Mouse (Mus musculus) ES-E14 (cell line): ENCODE measurements around the gene Mcm9. TPM values are rescaled to one million over a fixed set of nuclear protein-coding genes. Genes with fewer than 3 reads are reported as not detected.

ENCODE experiments used
- DNase-seq: peaks from one replicate; pipeline ENCODE4 v3.0.0-alpha.2; 2013; ENCODE audit warnings: low read depth, low spot score
- H3K27ac ChIP-seq: 2 replicates; pipeline ENCODE4 v1.5.1; 2012; ENCODE audit warnings: low read depth, mild to moderate bottlenecking, low read length, moderate library complexity, mixed read lengths; ENCODE audit not compliant: poor library complexity, insufficient read depth, severe bottlenecking
- H3K36me3 ChIP-seq: 2 replicates; pipeline ENCODE4 v1.6.1; 2012; ENCODE audit warnings: mild to moderate bottlenecking, low read length, moderate library complexity, mixed read lengths; ENCODE audit not compliant: control insufficient read depth, poor library complexity, insufficient read depth, severe bottlenecking
- H3K4me1 ChIP-seq, 2 experiments: fragments of 150-350 bp in 1 of 2; sonication (generic) in 1 of 2; 2 replicates each; pipeline ENCODE4 v1.6.1; 2012; ENCODE audit warnings: low read length in 2 of 2, mild to moderate bottlenecking in 1 of 2, mixed read lengths in 1 of 2; ENCODE audit not compliant: control insufficient read depth in 2 of 2, insufficient read depth in 2 of 2, poor library complexity in 1 of 2
- H3K4me3 ChIP-seq, 2 experiments: fragments of 150-350 bp in 1 of 2; sonication (generic) in 1 of 2; 2 replicates each; pipeline ENCODE4 v1.5.1; 2012; ENCODE audit warnings: low read length in 2 of 2, low read depth in 1 of 2, mild to moderate bottlenecking in 1 of 2, mixed read lengths in 1 of 2; ENCODE audit not compliant: insufficient read depth in 1 of 2, poor library complexity in 1 of 2, severe bottlenecking in 1 of 2
- H3K9ac ChIP-seq: 2 replicates; pipeline ENCODE4 v1.6.1; 2012; ENCODE audit warnings: low read depth, mild to moderate bottlenecking, low read length, mixed read lengths; ENCODE audit not compliant: poor library complexity, insufficient read depth, severe bottlenecking
- H3K9me3 ChIP-seq: fragments of 150-350 bp; sonication (generic); 2 replicates; pipeline ENCODE4 v1.6.1; 2012; ENCODE audit warnings: low read depth, mild to moderate bottlenecking, low read length; ENCODE audit not compliant: control insufficient read depth, insufficient read depth
- CHD2 ChIP-seq: IDR thresholded peaks from 2 replicates; pipeline ENCODE4 v1.6.1; 2014; ENCODE audit warnings: mild to moderate bottlenecking, low read depth, low read length, inconsistent platforms
- HCFC1 ChIP-seq: IDR thresholded peaks from 2 replicates; pipeline ENCODE4 v1.6.1; 2012; ENCODE audit warnings: low read length, inconsistent platforms, borderline replicate concordance; ENCODE audit not compliant: insufficient read depth
- MAFK ChIP-seq: IDR thresholded peaks from 2 replicates; pipeline ENCODE4 v1.6.1; 2014; ENCODE audit warnings: mild to moderate bottlenecking, low read depth, low read length, inconsistent platforms; ENCODE audit not compliant: insufficient read depth
- ZC3H11A ChIP-seq: IDR thresholded peaks from 2 replicates; pipeline ENCODE4 v1.6.1; 2012; ENCODE audit warnings: low read depth, mild to moderate bottlenecking, inconsistent platforms, low read length, borderline replicate concordance
- ZNF384 ChIP-seq: IDR thresholded peaks from 2 replicates; pipeline ENCODE4 v1.6.1; 2012; ENCODE audit warnings: low read depth, low read length, inconsistent platforms
- in situ Hi-C, 2 experiments: fragments of 600-800 bp; cut with MboI; formaldehyde crosslinking; loops; one replicate each; pipeline ENCODE4 v1.15.1; 2025; ENCODE audit warnings: low sequenced_read_pairs in 2 of 2, inconsistent platforms in 1 of 2; ENCODE audit not compliant: unreplicated experiment in 2 of 2
- total RNA-seq: library from RNA; depleted of rRNA; stranded (reverse); fragments of 300-350 nt; gene quantifications from 2 replicates; pipeline ENCODE4 v1.2.3, GENCODE M21; 2012

Gene Mcm9
- total RNA-seq, 1 experiment, result 14.9 TPM

DNA sequence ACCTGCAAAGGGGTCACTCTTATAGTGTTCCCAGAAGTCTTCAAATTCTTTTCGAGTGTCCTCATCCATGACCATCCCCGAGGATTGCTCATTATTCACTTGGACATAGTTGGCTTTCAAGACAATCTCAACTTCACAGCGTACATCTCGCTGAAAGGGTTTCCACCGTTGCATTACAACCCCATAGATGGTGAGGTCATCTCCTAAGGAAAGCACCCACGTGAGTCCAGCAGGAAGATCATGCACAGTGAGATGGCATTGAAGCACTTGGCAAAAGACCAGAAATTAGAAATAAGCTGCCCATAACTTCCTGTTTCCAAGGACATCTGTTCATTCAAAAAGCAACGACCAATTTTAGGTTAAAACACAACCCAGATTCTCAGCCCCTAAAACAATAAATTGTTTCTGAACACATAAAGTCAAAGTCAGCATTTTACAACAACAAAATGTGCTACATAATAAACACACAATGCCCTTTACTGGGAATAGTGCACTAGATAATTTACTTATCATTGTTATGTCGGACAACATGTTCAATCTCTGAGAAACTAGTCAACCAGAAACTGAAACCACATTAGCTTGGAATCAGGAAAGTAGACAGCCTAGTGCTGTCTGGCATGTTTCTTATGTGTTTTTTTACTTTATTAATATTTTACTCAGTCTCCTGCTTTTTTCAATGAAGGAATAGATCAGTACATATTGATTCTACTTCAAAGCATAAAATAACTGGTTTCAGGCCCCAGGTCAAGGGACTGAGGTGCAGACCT is 14.2 kb downstream of the Mcm9 start:
- no peak overlapping the region for H3K9ac ChIP-seq
- no peak for DNase-seq
- no peak overlapping the region for H3K27ac ChIP-seq
- H3K36me3 ChIP-seq, result peaks cover 12% of the 10 kb centered on the region
- no peak overlapping the region for H3K4me3 ChIP-seq
- no peaks in the 10 kb centered on the region for H3K9me3 ChIP-seq
- TF ChIP-seq ZNF384, result no peak
- TF ChIP-seq HCFC1, result no peak
- no peak for TF ChIP-seq CHD2
- TF ChIP-seq ZC3H11A, result no peak
- TF ChIP-seq MAFK, result no peak
- no peaks in the 10 kb centered on the region for H3K4me1 ChIP-seq
- in situ Hi-C loops, result no loop called here

DNA sequence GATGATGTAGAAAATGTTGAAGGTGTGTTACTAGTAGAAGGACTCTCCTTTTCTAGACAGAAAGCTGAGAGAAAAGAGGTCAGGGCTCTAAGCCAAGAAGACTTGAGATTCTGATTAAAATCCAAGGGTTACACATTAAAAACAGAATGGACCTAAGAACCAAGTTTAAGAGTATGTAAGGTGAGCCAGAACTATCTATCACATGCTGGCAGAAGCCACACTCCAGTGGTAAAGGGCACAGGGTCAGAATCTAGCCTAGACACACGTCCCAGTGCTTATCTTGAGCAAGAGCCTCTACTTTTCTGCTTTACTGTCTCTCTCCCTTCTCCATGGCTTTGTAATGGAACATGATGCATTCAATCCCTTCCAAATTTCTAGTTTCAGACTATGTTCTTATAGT is 16.3 kb downstream of the Mcm9 start:
- Histone ChIP-seq H3K27ac (no peak overlapping the region), H3K4me1 (no peaks in the 10 kb centered on the region), H3K9me3 (no peaks in the 10 kb centered on the region), H3K4me3 (no peak overlapping the region), H3K36me3 (peaks cover 18% of the 10 kb centered on the region), H3K9ac (no peak overlapping the region)
- TF ChIP-seq ZNF384, result no peak
- TF ChIP-seq HCFC1, result no peak
- TF ChIP-seq ZC3H11A, result no peak
- no peak for TF ChIP-seq CHD2
- TF ChIP-seq MAFK, result no peak
- DNase-seq, result no peak
- in situ Hi-C loops, result no loop called here

DNA sequence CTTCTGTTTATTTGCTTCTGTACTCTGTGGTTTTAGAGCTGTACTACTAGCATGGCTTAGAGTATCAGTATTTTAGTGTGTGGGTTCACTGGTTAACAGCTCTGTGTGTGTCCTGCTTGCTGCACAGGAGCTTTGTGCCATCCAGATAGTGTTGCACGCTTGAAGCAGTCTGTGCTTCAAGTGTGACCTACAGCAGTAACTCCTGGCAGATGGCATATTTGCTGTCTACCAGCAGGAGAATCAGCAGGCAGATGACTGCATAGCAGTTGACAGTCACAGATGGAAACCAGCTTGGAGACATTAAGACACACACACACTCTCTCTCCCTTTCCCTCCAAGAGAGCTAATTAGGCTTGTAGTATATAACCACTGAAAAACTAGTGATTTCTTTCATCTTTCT is 18.1 kb downstream of the Mcm9 start:
- in situ Hi-C loops, result no loop called here
- H3K9me3 ChIP-seq, result no peaks in the 10 kb centered on the region
- no peak for DNase-seq
- H3K9ac ChIP-seq, result no peak overlapping the region
- no peak for TF ChIP-seq ZNF384
- no peak for TF ChIP-seq CHD2
- TF ChIP-seq HCFC1, result no peak
- no peak for TF ChIP-seq MAFK
- TF ChIP-seq ZC3H11A, result no peak
- no peaks in the 10 kb centered on the region for H3K4me1 ChIP-seq
- no peak overlapping the region for H3K27ac ChIP-seq
- H3K4me3 ChIP-seq, result no peak overlapping the region
- peaks cover 20% of the 10 kb centered on the region for H3K36me3 ChIP-seq

DNA sequence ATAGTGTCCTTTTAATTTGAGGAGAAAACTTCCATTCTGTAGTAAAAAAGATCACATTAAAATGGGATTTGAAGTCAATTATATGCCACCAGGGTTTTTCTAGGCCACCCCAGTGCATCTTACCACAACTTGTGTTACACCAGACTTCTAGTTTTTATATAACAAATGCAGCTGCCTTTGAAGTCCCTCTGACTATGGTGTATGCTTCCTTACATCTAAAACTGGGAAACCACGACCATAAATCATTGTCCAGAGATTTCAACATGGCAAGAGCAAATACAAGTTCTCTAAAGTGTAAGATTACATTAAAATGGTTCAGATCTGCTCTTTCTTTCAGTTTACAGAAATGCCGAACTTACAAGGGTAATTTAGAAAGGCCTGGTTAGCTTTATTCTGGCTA is 22.0 kb downstream of the Mcm9 start:
- no peaks in the 10 kb centered on the region for H3K4me1 ChIP-seq
- DNase-seq, result no peak
- H3K9ac ChIP-seq, result no peak overlapping the region
- no peak for TF ChIP-seq ZNF384
- TF ChIP-seq CHD2, result no peak
- no peak for TF ChIP-seq ZC3H11A
- TF ChIP-seq MAFK, result no peak
- TF ChIP-seq HCFC1, result no peak
- H3K4me3 ChIP-seq, result no peak overlapping the region
- H3K9me3 ChIP-seq, result no peaks in the 10 kb centered on the region
- in situ Hi-C loops, result no loop called here
- no peak overlapping the region for H3K27ac ChIP-seq
- H3K36me3 ChIP-seq, result peaks cover 18% of the 10 kb centered on the region
